Mouse (Mus musculus) olfactory bulb, adult 2 months (tissue): ENCODE results near the gene Chst14. TPM values are rescaled to one million over a fixed set of nuclear protein-coding genes. Genes with fewer than 3 reads are reported as not detected.

Experiments
- H3K27ac ChIP-seq: fragments of 200-500 bp; 2 replicates; pipeline ENCODE4 v1.5.1; 2012; ENCODE audit warnings: low read depth, low read length; ENCODE audit not compliant: insufficient read depth
- H3K4me1 ChIP-seq: fragments of 200-500 bp; 2 replicates; pipeline ENCODE4 v1.6.1; 2012; ENCODE audit warnings: low read length; ENCODE audit not compliant: control insufficient read depth, insufficient read depth
- H3K4me3 ChIP-seq: fragments of 200-500 bp; 2 replicates; pipeline ENCODE4 v1.5.1; 2012; ENCODE audit warnings: mild to moderate bottlenecking, low read depth, low read length, moderate library complexity; ENCODE audit not compliant: insufficient read depth
- CTCF ChIP-seq: fragments of 200-500 bp; IDR thresholded peaks from 2 replicates; pipeline ENCODE4 v1.5.1; 2012; ENCODE audit warnings: low read depth, mild to moderate bottlenecking, low read length, moderate library complexity; ENCODE audit not compliant: insufficient read depth
- POLR2A ChIP-seq: fragments of 200-500 bp; IDR thresholded peaks from 2 replicates; pipeline ENCODE4 v1.6.1; 2012; ENCODE audit warnings: mild to moderate bottlenecking, low read depth, low read length, moderate library complexity; ENCODE audit not compliant: insufficient read depth
- WGBS: fragments of 180-500 bp; shearing (Covaris S2); methylation state at CpG from one replicate; pipeline ENCODE4 v1.1.7; 2018; 5-methylcytosine and 5-hydroxymethylcytosine counted together
- polyA plus RNA-seq: library from polyadenylated mRNA; stranded (reverse); fragments of >200 nt; gene quantifications from 2 replicates; pipeline ENCODE4 v1.2.4, GENCODE M21; 2012; ENCODE audit warnings: low replicate concordance; ENCODE audit not compliant: missing spikeins, insufficient read depth, insufficient read length

The Chst14 gene
- polyA plus RNA-seq, 1 experiment = not detected

- WGBS = 38% methylated on average over 11 of the region's 11 CpGs
- Histone ChIP-seq H3K4me3 (no peak overlapping the region), H3K27ac (no peak overlapping the region), H3K4me1 (peaks cover 56% of the 10 kb centered on the region)
- TF ChIP-seq POLR2A = no peak
- TF ChIP-seq CTCF = no peak
Measured at GRCm38 (mm10) chr2:118913551-118914276, 12.6 kb upstream of the Chst14 start.

DNA sequence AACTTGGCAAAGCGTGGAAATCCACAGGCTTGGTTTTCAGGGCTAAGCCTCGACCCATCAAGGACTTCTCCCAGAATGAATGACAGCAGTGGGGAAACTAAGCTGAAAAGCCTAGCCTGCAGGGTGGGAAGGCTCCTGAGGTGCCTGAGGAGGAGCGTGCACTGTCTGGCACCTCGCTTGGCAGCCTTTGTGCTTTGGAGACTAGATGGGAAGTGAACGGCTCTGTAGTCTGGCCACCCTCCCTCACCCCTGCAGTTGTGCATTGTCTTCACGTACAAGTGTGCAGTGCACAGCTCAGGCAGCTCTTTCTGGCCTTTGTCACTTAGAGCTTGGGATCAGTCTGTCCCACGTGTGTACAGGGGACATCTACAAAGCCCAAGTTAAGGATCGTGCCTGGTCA, 11.6 kb upstream of the Chst14 start:
- no peak overlapping the region for H3K27ac ChIP-seq
- WGBS = 45% methylated on average over 8 of the region's 8 CpGs
- H3K4me3 ChIP-seq = no peak overlapping the region
- H3K4me1 ChIP-seq = peaks cover 56% of the 10 kb centered on the region
- TF ChIP-seq CTCF (no peak), POLR2A (no peak)

- peaks cover 50% of the 10 kb centered on the region for H3K4me1 ChIP-seq
- H3K4me3 ChIP-seq = no peak overlapping the region
- TF ChIP-seq CTCF (no peak), POLR2A (no peak)
- 93% methylated on average over 17 of the region's 17 CpGs for WGBS
- no peak overlapping the region for H3K27ac ChIP-seq
Measured at GRCm38 (mm10) chr2:118916436-118916835, 9.9 kb upstream of the Chst14 start.

DNA sequence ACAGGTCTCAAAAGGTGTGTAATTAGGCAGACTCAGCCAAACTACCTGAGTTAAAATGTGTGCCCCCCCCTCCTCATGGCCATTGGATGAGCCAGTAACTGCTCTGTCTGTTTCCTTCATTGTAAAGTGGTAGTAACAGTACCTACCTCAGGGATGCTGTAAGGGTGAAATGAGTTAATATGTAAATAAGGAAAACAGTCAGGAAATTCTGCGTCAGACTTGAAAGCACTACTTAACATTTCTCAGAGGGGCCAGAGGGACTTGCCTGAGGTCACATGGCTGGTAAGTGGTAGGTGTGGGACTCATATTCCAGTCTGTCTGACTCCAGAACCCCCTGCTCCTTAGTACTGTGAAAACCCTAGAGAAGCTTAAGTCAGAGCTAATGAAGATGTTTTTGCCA, 7.8 kb upstream of the Chst14 start:
- WGBS = 35% methylated on average over 1 of the region's 1 CpGs
- H3K4me1 ChIP-seq = peaks cover 36% of the 10 kb centered on the region

GRCm38 (mm10) chr2:118920428-118920827, 5.9 kb upstream of the Chst14 start:
- no peak overlapping the region for H3K27ac ChIP-seq
- H3K4me3 ChIP-seq = no peak overlapping the region

More for the DNA sequence above, 7.8 kb upstream of the Chst14 start:
- no peak for TF ChIP-seq POLR2A
- TF ChIP-seq CTCF = no peak
- H3K4me3 ChIP-seq = no peak overlapping the region
- no peak overlapping the region for H3K27ac ChIP-seq

GRCm38 (mm10) chr2:118925952-118926351, 344 bp upstream of the Chst14 start:
- Histone ChIP-seq H3K27ac (no peak overlapping the region), H3K4me1 (peaks cover 27% of the 10 kb centered on the region), H3K4me3 (peak overlapping the region; percentile 52; the same call in 1 of the 2 replicates)
- no peak for TF ChIP-seq CTCF
- no peak for TF ChIP-seq POLR2A
- 18% methylated on average over 6 of the region's 6 CpGs for WGBS

More at GRCm38 (mm10) chr2:118920428-118920827, 5.9 kb upstream of the Chst14 start:
- TF ChIP-seq CTCF (no peak), POLR2A (no peak)
- peaks cover 23% of the 10 kb centered on the region for H3K4me1 ChIP-seq
- 72% methylated on average over 3 of the region's 3 CpGs for WGBS

- H3K27ac ChIP-seq = no peak overlapping the region
- H3K4me1 ChIP-seq = peaks cover 27% of the 10 kb centered on the region
- H3K4me3 ChIP-seq = peak overlapping the region; percentile 52
- WGBS = 66% methylated on average over 31 of the region's 31 CpGs
- TF ChIP-seq POLR2A = no peak
- no peak for TF ChIP-seq CTCF
Measured at GRCm38 (mm10) chr2:118926998-118927739, 873 bp downstream of the Chst14 start.

DNA sequence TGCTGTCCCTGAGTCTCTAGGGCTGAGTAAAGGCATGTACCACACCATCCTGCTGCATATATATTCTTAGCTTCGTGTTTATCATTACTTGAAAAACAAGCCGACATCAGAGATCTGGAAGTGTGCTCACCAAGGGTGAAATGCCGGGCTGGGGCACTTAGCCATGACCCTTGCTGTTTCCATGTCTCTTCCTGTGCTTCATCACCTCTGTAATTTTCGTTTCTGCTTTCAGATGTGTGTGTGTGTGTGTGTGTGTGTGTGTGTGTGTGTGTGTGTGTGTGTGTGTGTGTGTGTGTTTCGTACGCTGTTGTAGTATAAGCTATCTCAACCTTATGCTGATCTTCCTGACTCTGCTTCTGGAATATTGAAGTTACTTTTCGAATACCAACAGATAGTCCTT, 15.0 kb downstream of the Chst14 start:
- 79% methylated on average over 7 of the region's 7 CpGs for WGBS
- TF ChIP-seq POLR2A (no peak), CTCF (no peak)
- Histone ChIP-seq H3K4me1 (peaks cover 6% of the 10 kb centered on the region; the same call in 1 of the 2 replicates), H3K4me3 (no peak overlapping the region), H3K27ac (no peak overlapping the region)

DNA sequence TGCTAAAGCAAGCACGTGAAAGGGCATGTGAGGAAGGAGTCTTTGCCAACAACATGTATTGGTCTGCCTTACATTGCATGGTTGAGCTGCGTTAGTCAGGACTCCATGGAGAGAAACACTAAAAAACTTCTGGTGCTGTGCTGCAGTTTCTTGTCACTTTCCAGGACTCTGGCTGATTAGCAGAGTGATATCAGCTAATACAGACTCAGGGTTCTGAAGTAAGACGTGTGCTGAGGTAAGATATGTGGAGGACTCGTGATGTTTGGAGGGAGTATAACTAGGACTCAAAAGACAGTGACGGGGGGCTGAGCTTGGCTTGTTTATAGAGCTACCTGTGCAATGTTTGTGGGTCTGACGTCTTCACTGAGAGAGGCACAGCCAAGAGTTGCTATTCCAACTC, 16.9 kb downstream of the Chst14 start:
- Histone ChIP-seq H3K27ac (no peak overlapping the region), H3K4me3 (no peak overlapping the region), H3K4me1 (peaks cover 6% of the 10 kb centered on the region; the same call in 1 of the 2 replicates)
- TF ChIP-seq CTCF = no peak
- TF ChIP-seq POLR2A = no peak
- WGBS = 94% methylated on average over 6 of the region's 6 CpGs
